Mouse (Mus musculus): ENCODE measurements around the gene Akap2.

Gene Akap2

GRCm38 (mm10) chr4:57757997-57758396 lies 40.5 kb downstream of the Akap2 start:
- no peak for DNase-seq (ENCODE audit: low spot score)

- no peak for DNase-seq (ENCODE audit: low spot score)
Observed at GRCm38 (mm10) chr4:57762424-57762823, 45.0 kb downstream of the Akap2 start.

- DNase-seq (ENCODE audit: low spot score), result no peak
Observed at GRCm38 (mm10) chr4:57764392-57764791, 46.9 kb downstream of the Akap2 start.

- no peak for DNase-seq (ENCODE audit: low spot score)
Observed at GRCm38 (mm10) chr4:57764926-57765325, 47.5 kb downstream of the Akap2 start.

- DNase-seq (ENCODE audit: low spot score), result no peak
Observed at GRCm38 (mm10) chr4:57765806-57766205, 48.3 kb downstream of the Akap2 start.

GRCm38 (mm10) chr4:57769007-57769406 lies 51.5 kb downstream of the Akap2 start:
- DNase-seq (ENCODE audit: low spot score), result no peak

GRCm38 (mm10) chr4:57770185-57770823 lies 52.8 kb downstream of the Akap2 start:
- DNase-seq (ENCODE audit: low spot score), result no peak

GRCm38 (mm10) chr4:57771558-57772219 lies 54.2 kb downstream of the Akap2 start:
- no peak for DNase-seq (ENCODE audit: low spot score)

- DNase-seq (ENCODE audit: low spot score), result no peak
Observed at GRCm38 (mm10) chr4:57772851-57773510, 55.5 kb downstream of the Akap2 start.

- no peak for DNase-seq (ENCODE audit: low spot score)
Observed at GRCm38 (mm10) chr4:57774517-57774916, 57.1 kb downstream of the Akap2 start.

GRCm38 (mm10) chr4:57775582-57775981 lies 58.1 kb downstream of the Akap2 start:
- no peak for DNase-seq (ENCODE audit: low spot score)

GRCm38 (mm10) chr4:57780403-57780802 lies 62.9 kb downstream of the Akap2 start:
- DNase-seq (ENCODE audit: low spot score), result no peak

- no peak for DNase-seq (ENCODE audit: low spot score)
Observed at GRCm38 (mm10) chr4:57780833-57781641, 63.6 kb downstream of the Akap2 start.

GRCm38 (mm10) chr4:57781994-57782393 lies 64.5 kb downstream of the Akap2 start:
- DNase-seq (ENCODE audit: low spot score), result no peak

GRCm38 (mm10) chr4:57782549-57783390 lies 65.3 kb downstream of the Akap2 start:
- no peak for DNase-seq (ENCODE audit: low spot score)

- no peak for DNase-seq (ENCODE audit: low spot score)
Observed at GRCm38 (mm10) chr4:57783391-57783770, 65.9 kb downstream of the Akap2 start.

- no peak for DNase-seq (ENCODE audit: low spot score)
Observed at GRCm38 (mm10) chr4:57783853-57784600, 66.6 kb downstream of the Akap2 start.

GRCm38 (mm10) chr4:57788709-57789108 lies 71.3 kb downstream of the Akap2 start:
- no peak for DNase-seq (ENCODE audit: low spot score)

GRCm38 (mm10) chr4:57789118-57789517 lies 71.7 kb downstream of the Akap2 start:
- no peak for DNase-seq (ENCODE audit: low spot score)

- DNase-seq (ENCODE audit: low spot score), result no peak
Observed at GRCm38 (mm10) chr4:57793989-57794388, 76.5 kb downstream of the Akap2 start.

GRCm38 (mm10) chr4:57794547-57794946 lies 77.1 kb downstream of the Akap2 start:
- DNase-seq (ENCODE audit: low spot score), result no peak
